Mouse (Mus musculus): ENCODE measurements around the gene Pxmp4.
A peak's percentile ranks its signal among the peaks of the same experiment; 100 is the strongest.

Gene Pxmp4

DNA sequence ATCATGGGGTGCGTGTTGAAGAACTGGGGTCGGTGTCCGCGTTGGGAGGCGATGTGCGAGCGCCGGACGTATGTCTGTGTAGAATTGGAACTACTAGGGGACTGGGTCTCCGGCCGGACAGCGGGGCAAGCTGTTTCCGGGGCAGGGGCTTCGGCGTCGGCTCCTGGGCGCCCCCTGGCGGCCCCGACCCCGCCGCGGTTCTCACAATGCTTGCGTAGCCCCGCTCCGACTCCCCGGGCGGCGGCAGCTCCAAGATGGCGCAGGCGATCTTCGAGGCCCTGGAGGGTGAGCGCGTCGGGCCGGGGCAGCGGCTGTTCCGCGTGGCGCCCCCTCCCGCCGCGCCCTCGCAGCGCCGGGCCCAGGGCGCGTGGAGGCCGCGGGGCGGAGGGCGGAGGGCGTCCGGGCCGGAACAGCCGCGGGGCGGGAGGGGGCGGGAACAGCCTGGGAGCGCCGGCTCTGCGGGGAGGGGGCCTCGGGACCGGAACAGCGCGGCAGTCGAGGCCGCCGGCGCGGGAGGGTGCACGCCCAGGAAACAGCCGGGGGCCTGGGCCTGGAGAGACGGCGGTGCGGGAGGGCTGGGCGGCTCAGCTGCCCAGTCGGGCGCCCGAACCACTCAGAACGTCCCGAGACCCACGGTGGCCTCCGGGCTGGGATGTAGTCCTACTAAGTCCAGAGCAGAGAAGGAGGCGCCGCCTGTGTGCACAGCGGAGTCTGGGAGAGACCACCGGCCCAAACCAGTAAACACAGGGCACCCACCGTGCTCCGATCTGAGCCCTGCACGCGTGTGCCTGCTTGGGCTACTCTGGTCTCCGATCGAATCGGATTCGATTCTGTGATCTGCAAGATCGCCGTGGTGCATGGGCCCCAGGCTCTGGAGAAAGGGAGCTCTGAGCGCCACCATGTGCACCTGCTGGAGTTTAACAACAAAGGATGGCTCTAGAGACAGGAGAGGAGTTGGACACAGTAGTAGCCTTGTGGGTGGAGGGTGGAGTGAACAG, 9.9 kb upstream of the Pxmp4 start, which contains the start of the genes Zfp341 and 4930519P11Rik:
Zfp341 (plus strand) TSS at position 180 of the 998 bp plus-strand sequence.
4930519P11Rik (minus strand) TSS at position 320 of the 998 bp plus-strand sequence.
- DNase-seq (ENCODE audit: low spot score in 2 of 2): peak; percentile 80 to 82

DNA sequence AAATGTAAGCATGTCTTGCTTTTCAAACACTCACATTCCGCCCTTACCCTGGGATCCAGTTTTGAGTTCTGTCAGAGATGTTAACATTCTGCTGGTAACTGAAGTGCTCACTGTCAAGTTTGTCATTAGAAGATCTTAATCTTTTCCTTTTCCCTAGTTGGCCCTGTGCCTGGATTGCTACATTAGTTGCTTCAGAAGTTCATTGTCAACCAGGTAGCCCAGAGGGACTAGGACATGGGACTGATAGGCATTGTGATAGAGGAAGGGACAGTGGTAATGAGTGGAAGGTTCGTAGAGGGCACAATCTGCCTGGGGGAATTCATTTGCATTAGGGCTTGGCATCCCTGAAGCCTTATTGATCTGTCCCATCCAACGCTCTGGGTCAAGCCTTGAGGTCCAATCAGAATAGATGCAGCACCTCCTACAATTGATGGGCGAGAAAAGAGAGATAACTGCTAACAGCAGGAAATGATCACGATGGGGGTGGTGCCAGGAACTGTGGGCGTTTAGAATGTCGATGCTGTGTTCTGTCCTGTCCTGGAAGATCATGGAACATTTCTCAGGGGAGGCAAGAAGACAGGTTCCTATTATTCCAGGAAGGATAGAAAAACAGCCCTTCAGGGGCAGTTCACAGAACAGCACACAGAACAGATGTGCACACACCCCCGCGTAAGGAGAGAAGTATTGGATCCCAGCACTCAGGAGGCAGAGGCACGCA, 5.7 kb upstream of the Pxmp4 start:
- no peak for DNase-seq (ENCODE audit: low spot score in 2 of 2)

DNA sequence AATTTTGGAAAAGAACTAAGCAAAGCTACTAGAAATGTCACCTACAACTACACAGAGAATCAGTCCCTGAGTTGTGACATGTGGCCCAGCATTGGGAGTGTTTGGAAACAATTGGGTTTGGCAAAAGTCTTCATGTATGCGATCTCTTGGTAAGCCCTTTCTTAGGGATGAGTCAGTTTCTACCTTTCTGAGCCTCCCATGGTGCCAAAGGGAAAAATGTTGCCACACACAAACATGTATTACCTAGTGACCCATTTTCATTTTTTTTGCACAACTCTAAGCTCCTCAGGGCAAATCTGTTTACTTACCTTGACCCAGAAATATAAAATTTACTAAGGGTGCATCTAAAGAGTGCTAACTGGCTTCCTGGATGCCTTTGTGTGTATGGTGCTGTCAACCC, 3.5 kb upstream of the Pxmp4 start:
- no peak for DNase-seq (ENCODE audit: low spot score in 2 of 2)

DNA sequence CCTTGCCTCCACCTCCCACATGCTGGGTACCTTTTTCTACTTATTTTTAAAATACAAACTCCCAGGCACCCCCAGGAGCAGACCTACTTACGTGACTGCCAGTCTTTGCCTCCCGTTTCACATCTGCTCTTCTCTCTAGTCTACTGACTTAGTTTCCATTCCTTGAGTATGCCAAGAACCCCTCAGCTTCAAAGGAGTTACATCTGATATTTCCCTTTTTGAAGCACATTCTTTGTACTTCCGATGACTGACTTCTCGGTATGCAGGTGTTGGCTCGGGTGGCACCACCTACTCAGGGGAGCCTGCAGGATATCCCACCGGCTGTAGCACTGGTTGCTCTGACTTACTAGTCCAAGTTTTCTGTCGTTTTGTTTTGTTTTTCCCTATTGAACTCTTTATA, 648 bp upstream of the Pxmp4 start:
- no peak for DNase-seq (ENCODE audit: low spot score in 2 of 2)

DNA sequence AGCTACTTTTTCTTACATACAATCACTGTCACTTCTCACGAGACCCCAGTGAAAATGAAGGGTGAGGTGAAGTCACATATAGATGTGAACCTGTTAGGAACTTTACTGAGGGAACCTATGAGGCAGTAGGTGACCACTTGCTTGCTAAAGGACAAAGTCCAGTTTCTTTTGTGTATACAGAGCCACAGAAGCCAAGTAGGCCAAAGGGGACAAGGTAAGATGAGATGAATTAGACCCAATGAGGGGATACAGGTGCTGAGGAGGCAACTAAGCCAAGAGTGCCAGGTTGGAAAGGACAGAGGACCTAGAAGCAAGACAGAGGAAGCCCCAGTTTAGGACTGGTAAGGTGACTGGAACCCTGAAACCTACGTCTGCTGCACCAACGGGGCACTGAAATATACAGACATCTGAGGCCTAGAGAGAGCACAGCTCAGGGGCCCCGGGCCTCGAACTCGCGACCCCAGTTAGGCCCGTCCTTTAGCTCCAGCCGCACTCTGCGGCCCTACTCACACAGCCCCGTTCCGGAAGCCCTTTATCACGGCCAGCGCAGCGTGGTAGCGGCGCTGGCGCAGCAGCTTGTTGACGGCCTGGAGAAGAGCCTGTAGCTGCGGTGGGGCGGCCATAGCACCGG, 386 bp downstream of the Pxmp4 start:
- DNase-seq (ENCODE audit: low spot score in 2 of 2): no peak

DNA sequence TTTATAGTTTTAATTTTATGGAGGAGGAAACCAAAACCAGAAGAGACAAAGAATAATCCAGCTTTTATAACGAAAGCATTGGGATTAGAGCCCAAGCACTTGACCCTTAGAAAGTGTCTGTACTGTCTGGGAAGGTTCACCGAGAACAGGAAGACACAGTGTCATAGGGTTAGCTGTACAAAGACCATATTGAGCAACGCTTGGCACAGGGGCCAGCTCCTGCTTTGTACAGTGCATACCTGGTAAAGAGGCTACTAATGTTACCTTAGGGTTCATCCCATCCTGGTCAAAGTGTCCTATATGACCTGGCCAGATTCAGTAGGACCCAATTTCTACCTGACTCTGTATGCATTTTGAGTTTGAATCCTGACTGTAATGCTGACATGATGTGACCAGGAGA, 2.2 kb downstream of the Pxmp4 start:
- DNase-seq (ENCODE audit: low spot score in 2 of 2): no peak

DNA sequence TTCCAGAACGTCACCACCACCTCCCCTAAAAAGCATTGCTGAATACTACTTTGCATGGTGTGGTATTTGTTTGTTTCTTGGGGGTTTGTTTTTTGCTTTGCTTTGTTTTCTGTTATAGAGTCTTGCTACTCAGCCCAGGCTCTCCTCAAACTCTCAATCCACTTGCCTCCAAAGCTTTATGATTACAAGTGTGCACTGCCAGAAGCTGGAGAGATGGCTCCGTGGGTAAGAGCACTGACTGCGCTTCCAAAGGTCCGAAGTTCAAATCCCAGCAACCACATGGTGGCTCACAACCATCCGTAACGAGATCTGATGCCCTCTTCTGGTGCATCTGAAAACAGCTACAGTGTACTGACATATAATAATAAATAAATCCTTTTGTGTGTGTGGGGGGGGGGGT, 2.9 kb downstream of the Pxmp4 start:
- DNase-seq (ENCODE audit: low spot score in 2 of 2): no peak

DNA sequence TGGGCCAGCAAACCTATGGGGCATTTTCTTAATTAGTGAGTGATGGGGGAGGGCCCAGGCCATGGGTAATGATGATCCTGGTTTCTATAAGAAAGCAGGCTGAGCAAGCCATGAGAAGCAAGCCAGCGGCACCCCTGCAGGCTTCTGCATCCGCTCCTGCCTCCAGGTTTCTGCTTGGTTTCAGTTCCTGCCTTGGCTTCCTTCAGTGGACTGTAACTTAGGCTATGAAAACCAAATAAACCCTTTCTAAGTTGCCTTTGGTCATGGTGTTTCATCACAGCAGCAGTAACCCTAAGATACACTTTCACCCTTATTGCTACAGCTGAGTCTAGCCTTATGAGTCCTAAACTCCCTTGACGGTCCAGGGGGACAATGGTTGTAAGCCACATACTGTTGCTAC, 6.1 kb downstream of the Pxmp4 start:
- no peak for DNase-seq (ENCODE audit: low spot score in 2 of 2)

DNA sequence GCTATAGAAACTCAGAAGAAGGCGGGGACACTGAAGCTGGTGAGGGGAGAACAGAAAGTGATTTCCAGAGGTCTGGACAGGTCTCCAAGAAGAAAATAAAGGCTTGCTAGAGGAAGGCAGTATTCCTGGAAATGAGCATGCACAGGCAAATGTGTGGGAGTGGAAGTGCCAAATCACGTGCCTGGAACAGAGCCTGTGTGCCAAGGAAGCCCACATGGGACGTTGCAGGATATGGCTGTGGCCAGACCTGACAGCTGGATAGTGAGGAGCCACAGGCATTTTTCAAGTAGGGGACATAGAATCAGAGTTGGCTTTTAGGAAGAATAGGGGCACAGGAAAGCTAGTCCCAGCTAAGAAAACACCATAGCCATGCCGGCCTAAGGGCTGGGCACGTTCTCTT, 7.7 kb downstream of the Pxmp4 start:
- DNase-seq (ENCODE audit: low spot score in 2 of 2): no peak

DNA sequence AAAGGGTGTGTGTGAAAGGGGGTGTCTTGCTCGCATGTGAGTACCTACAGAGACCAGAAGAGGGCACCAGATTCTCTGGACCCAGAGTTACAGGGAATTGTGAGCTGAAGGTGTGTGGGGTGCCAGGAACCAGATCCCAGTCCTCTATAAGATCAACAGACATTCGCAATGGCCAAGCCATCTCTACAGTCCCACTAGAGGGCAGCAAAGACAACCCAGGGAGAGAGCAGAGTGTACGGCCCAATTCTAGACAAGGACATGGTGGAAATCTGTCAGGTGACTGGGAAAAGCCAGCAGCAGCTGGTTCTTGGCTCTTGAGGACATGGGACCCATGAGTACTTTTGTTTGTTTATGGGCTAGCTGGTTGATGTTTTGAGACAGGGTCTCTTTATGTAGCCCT, 10.5 kb downstream of the Pxmp4 start:
- DNase-seq (ENCODE audit: low spot score in 2 of 2): no peak

DNA sequence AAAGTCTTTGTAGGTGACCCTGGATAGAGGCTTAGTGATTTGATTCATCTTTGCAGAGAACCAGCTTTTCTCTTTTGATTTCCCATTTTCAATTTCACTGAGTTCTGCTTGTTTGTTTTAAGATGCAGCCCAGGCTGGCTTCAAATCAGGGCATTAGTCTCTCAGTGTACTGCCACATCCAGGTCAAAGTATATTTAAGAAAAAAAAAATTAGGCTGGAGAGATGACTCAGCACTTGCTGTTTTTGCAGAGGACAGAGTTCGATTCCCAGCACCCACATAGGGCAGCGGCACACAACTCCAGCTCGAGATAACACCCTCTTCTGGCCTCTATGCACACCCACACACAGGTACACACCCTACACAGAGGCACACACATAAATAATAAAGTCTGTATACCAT, 12.3 kb downstream of the Pxmp4 start:
- DNase-seq (ENCODE audit: low spot score in 2 of 2): no peak

DNA sequence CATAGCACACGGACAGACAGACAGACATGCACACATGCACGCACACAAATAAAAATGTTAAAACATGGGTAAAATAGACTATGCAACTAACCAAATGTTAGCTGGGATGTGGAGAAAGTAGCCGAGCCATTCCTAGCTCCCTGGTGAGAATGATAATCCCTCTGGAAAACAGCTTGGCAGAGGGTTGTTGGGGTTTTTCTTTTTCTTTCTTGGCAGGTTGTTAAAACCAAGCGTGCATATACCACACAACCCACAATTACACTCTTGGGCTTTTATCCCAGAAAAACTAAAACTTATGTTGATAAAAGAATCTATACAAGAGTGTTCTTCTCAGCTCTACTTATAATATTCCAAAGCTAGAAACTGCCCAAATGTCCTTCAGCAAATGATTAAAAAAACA, 14.5 kb downstream of the Pxmp4 start:
- no peak for DNase-seq (ENCODE audit: low spot score in 2 of 2)

DNA sequence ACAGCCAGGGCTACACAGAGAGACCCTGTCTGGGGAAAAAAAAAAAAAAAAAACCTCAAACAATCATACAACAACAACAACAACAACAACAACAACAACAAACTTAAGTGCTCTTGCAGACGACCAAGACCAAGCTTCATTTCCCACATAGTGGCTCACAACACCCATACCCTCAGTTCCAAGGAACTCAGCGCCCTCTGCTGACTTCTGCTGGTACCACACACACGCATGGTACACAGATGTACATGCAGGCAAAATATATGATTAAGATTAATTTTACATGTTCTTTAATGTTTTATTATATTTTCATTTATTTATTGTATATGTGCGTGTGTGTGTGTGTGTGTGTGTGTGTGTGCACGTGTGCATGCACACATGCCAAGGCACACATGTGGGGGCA, 17.1 kb downstream of the Pxmp4 start:
- no peak for DNase-seq (ENCODE audit: low spot score in 2 of 2)

DNA sequence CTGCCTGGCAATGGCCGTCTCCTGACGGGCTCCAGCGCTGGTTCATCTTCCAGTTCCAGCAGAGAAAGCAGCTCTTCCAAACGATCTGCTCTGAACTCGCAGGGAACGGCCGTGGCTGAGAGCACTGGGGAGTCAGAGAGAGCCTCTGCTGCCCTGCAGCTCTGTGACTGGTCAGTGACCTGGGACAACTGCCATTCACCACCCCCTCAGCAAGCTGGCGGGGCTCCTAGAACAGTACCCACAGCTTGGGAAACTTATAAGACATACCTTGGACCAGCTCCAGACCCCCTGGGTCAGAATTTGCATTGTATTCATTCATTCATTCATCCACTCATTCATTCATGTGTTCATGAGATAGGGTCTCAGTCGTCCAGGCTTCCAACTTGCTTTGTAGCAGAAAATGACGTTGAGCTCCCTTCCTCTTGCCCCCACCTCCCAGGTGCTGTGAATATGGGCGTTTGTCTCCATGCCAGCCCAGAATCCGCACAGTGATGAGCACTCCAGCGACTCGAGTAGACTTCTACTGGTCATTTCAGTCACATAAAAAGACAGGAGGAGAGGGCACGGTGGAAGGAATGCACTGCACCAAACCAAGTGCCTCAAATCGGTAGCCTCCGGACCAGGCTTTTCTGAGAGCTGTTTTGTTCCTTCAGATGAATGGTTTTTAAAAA, 18.4 kb downstream of the Pxmp4 start:
- DNase-seq (ENCODE audit: low spot score in 2 of 2): no peak

DNA sequence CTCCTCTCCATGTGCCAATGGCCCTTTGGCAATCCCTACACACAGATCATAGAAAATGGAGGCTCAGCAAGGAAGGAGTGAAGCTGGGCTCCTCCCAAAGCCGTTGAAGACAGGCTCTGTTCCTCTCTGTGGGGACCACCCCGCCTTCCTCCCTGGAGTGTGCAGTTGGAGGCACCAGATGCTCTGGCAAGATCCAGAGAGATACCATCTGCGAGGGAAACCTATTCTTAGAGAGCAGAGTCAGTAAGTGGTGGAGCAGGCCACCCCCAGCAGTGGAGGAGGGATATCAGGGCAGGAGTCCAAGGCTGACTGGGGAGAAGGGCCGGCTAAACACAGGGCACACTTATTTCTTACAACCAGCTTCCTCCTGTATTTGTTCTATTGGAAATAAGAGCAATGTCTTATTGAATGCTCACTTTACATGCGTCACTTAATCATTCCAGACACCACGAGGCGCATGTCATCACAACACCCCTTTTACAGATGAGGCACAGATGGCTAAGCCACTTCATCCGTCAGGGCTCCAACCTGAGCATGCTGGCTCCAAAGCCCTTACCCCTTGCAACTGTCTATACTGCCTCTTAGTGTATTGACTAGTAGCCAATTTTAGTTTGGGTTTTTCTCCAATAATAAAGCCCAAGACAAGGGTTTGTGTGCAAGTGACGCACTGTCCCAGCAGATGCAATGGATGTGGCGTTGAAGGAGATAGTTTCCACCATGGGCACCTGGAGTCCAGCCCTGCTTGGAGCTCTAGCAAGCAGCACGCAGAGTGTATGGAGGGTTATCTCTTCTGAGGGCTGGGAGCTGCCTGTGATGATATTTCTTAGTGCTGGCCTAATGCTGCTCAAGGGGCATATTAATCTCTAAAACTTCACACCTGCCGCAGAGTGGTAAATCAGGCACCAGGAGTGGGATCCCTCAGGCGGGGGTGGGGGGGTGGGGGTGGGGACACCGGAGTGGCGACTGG, 19.3 kb downstream of the Pxmp4 start:
- DNase-seq (ENCODE audit: low spot score in 2 of 2): peak; percentile 86 to 88

DNA sequence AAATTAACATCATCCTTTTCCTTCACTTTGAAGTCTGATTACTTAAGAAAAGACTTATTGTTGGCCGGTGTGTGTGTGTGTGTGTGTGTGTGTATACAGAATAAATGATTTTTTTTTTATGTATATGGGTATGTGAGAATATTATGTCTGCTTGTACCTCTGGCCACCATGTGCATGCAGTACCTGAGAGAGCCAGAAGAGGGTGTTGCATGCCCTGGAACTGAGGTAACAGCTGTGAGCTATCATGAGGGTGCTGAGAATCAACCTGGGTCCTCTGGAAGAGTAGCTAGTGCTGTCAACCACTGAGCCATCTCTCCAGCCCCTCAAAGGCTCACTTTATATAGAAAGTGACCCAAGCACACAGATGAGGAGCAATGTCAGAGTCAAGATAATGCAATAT, 22.1 kb downstream of the Pxmp4 start:
- DNase-seq (ENCODE audit: low spot score in 2 of 2): no peak

DNA sequence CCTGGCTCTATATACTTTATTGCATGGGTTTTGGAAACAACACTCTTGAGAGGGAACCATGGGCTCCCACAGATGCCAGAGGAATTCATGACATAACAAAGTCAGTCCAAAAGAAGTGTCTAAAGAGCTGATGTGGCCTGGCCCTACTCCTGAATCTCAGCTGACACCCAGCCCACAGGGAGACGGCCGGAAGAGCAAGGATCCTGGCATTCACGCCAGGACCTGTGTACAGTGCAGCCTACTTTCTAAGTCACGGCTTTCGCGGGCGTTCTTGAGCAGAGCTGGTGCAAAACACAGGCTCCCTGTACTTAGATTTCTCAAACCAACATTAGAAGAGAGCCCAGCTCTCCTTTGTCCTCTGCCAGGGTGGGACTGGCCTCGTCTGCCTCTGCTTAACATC, 22.9 kb downstream of the Pxmp4 start:
- no peak for DNase-seq (ENCODE audit: low spot score in 2 of 2)

DNA sequence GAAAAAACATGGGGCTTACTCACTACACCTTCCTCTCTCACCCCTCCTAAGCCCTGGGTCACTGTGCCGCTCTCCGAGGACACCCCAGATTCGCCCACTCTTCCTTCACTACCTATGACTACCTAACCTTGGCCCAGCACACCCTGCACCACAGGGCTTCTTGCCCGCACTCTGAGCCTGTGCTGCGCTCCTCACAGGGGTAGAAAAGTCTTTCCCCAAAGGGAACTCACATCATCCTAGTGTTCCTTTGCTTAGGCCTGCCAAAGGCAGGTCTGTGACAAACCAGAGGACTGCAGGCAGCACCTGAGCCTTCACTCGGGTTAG, 25.8 kb downstream of the Pxmp4 start:
- no peak for DNase-seq (ENCODE audit: low spot score in 2 of 2)

DNA sequence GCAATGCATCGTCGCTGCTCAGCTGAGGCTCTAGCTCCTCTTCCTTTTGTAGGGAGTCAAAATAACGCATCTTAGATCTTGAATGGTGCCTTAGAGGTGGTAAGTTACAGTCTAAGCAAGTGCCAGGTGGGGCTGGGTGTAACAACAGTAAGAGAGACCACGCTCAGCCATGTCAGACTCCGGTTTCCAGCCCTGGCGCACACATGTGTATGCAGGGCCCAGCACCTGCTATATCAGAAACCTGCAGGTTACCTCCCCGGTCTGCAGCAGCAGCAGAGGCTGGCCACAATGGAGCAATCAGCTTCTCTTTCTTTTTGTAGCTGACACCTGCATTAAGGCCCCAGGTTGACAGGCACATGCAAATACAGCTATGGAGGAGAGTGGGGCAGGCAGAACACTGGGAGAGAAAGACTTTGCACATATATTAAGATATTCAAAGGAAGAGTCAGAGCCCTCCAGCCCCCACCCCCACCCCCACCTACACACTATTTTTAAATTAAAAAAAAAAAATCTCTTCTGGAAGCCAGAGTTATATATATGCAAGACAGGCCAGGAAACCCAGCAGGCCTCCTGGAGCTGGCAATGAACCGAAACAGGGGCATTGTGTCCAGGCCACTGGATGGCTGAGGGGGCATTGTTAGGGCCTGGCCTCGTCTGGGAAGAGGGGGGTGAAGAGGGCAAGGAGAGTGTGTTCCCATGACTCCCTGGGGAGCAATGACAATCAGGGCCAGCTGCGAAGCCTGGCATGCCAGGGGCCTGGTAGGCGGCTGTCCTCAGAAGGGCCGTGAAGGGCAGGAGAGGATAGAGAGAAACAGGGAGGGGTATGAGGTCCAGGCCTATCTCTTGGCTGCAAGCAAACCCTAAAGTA, 26.4 kb downstream of the Pxmp4 start:
- no peak for DNase-seq (ENCODE audit: low spot score in 2 of 2)

DNA sequence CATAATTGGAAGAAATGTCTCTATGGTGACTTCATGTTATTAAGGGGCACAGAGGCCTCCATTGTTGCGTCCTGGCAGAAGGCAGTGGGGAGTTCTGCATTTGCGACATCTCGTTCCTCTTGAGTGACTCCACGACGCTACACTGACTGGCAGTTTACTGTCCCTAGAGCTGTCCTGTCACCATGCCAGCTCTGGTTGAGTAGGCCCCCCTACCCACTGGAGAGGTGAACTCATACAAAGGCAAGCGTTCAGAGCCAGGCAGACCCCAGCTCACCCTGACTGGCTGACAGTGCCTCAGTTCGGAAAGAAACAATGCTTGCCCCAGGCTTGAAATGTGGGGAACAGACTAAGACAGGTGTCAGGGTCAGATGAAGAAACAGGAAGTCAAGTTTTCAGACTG, 29.2 kb downstream of the Pxmp4 start:
- no peak for DNase-seq (ENCODE audit: low spot score in 2 of 2)
